Comparison of ENCODE assay signal across 9 mouse cellular contexts in genomic region chr11:95076536-95077111, GRCm38 (mm10). TPM values are rescaled to one million over a fixed set of nuclear protein-coding genes. Genes with fewer than 3 reads are reported as not detected.
A peak's percentile ranks its signal among the peaks of the same experiment; 100 is the strongest.
DNase-seq lines count a peak whose midpoint lies in the region; ATAC-seq and TF ChIP-seq lines count a peak whose summit lies in the region.
"Had no signal": no experiment of that assay in that cellular context is flagged by ENCODE, and none has a peak within 500 bp of the region (broad histone marks: within the 10 kb centered on the region; RNA-seq: fewer than 3 reads in every experiment).

Itga3 (minus strand) TSS chr11:95076801.

- intact Hi-C loops in gastrocnemius, postnatal 14 days (cut with DNase I; ENCODE audit: low total_unique reads): loop anchor here (2.0 kb wide), 1 partner anchor 28 kb away; no protein-coding TSS in a partner anchor
- intact Hi-C loops in left cerebral cortex, adult 2 months (cut with DNase I): loop anchor here (1.0 kb wide), 1 partner anchor 29 kb away; no protein-coding TSS in a partner anchor

- peak within 1 kb of the TSS; percentile 60 for H3K4me3 ChIP-seq in left cerebral cortex, adult 2 months

- peak within 1 kb of the TSS; percentile 79 for H3K27ac ChIP-seq in left cerebral cortex, adult 2 months
- H3K27ac ChIP-seq: macrophage had no signal

- ATAC-seq in inflammation-experienced regulatory T-cells, adult 6 months: peak; percentile 60

- peak; percentile 90 for DNase-seq in ZHBTc4 (ENCODE audit: low read depth, low spot score)
- DNase-seq in cerebellum, postnatal 25 days: peak; percentile 86 to 91
- DNase-seq in gastrocnemius, postnatal 14 days: peak; percentile 54
- DNase-seq in left cerebral cortex, adult 2 months (ENCODE audit: extremely low spot score in 1 of 2, low spot score in 2 of 2): peak; percentile 53 to 61
- peak; percentile 83 to 91 for DNase-seq in lung, postnatal 4 days
- peak; percentile 55 for DNase-seq in right cerebral cortex, postnatal 14 days
- no peak for DNase-seq in spleen, postnatal 4 days (ENCODE audit: low spot score in 2 of 2)

- no peak for TF ChIP-seq CTCF in left cerebral cortex, adult 2 months (IDR thresholded peaks at IDR 0.05)

RNA-seq across cellular contexts. Expression of gene Itga3, which starts in this region (rescaled TPM):
- 1 to 10 TPM; 3.5 to 4.0 TPM for total RNA-seq in gastrocnemius, postnatal 14 days (2021)
- polyA plus RNA-seq in inflammation-experienced regulatory T-cells, adult 6 months (2017; shearing (Covaris generic)): 1 to 10 TPM in 2 of 3 experiments, under 1 TPM in 1; 0.93 to 2.2 (median 1.0) TPM
- 10 to 100 TPM; 17.4 to 17.8 TPM for total RNA-seq in left cerebral cortex, adult 2 months (2021)

Comparison
In these comparisons a context has a peak if more than half of its experiments do, and no peak if none do; other contexts are left out.
1. DNase-seq: peak in ZHBTc4 (single experiment), cerebellum, postnatal 25 days (2 of 2), gastrocnemius, postnatal 14 days (single experiment), left cerebral cortex, adult 2 months (2 of 2), lung, postnatal 4 days (2 of 2) and right cerebral cortex, postnatal 14 days (single experiment); none in spleen, postnatal 4 days (0 of 2).